Mouse (Mus musculus): ENCODE results near the gene Chmp2b. TPM values are rescaled to one million over a fixed set of nuclear protein-coding genes. Genes with fewer than 3 reads are reported as not detected.

Chmp2b gene
- total and polyA plus RNA-seq, 3 experiments, result 28.2 to 70.4 (median 50.3) TPM

DNA sequence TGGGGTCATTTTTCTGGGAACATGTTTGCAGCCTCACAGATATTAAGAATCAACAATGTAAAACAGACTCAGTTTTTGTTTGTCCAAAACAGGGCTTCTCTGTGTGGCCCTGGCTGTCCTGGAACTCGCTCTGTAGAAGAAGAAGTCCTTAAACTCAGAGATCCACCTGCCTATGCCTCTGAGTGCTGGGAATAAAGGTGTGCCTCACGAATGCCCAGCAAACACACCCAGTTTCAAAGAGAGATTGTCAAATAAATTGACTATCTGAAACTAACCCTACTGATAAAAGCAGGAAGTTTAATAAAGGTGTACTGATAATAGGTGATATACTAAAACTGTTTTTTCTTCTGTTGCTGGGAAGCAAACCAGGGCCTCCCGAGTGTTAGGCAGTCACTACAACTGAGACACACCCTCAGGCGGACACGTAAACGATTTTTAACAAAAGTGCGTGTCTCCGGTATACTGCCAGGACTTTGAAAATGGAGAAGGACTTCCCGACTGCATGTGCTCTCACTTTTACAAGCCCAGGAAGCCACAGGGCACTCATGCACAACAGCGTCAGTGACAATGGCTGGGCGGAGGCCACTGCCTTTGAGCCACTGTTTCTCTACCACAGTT lies 18.7 kb downstream of the Chmp2b start:
- in situ Hi-C loops (cut with MboI; ENCODE audit: low pct_ligation_motif_present, low pct_unique_long_range_greater_than_20kb, low sequenced_read_pairs), result no loop called here
- no peaks in the 10 kb centered on the region for H3K4me1 ChIP-seq (ENCODE audit: control insufficient read depth in 1 of 2, insufficient read depth in 2 of 2)
- DNase-seq (ENCODE audit: extremely low read depth), result no peak
- H3K79me2 ChIP-seq (replicated peaks; ENCODE audit: control insufficient read depth, extremely low read depth, insufficient read depth, poor library complexity, severe bottlenecking), result no peaks in the 10 kb centered on the region; the same call in 1 of the 2 replicates
- H3K27me3 ChIP-seq (replicated peaks), result no peaks in the 10 kb centered on the region
- H3K9ac ChIP-seq (ENCODE audit: insufficient read depth, low read depth), result no peak overlapping the region
- no peak overlapping the region for H3K27ac ChIP-seq (ENCODE audit: insufficient read depth, low read depth)
- no peak overlapping the region for H3K4me2 ChIP-seq (ENCODE audit: insufficient read depth, low read depth, poor library complexity, severe bottlenecking)
- H3K4me3 ChIP-seq (replicated peaks in 1 of 3; ENCODE audit: low read depth in 2 of 3, low read length in 2 of 3, poor library complexity in 1 of 3), result no peak overlapping the region
- dilution Hi-C loops (cut with MboI; ENCODE audit: extremely low pct_ligation_motif_present, extremely low pct_unique_long_range_greater_than_20kb, low sequenced_read_pairs), result no loop called here
- H3K9me3 ChIP-seq (replicated peaks; ENCODE audit: low read length), result no peaks in the 10 kb centered on the region
- H3K36me3 ChIP-seq (replicated peaks in 1 of 2; ENCODE audit: control insufficient read depth in 1 of 2, insufficient read depth in 1 of 2, low read length in 1 of 2), result peaks cover 34 to 78% of the 10 kb centered on the region in 2 experiments
- TF ChIP-seq MXI1 (IDR thresholded peaks at IDR 0.05; ENCODE audit: low read depth, low read length) (no peak), PAX5 (IDR thresholded peaks at IDR 0.05; ENCODE audit: low read length) (no peak), EP300 (IDR thresholded peaks at IDR 0.05; ENCODE audit: low read length) (no peak), E2F4 (IDR thresholded peaks at IDR 0.05; ENCODE audit: insufficient replicate concordance, low read depth, low read length) (no peak), NRF1 (IDR thresholded peaks at IDR 0.05; ENCODE audit: low read depth, low read length) (no peak), NELFE (IDR thresholded peaks at IDR 0.05; ENCODE audit: low read depth, low read length) (no peak), TCF12 (IDR thresholded peaks at IDR 0.05; ENCODE audit: low read depth, low read length) (no peak), USF2 (conservative IDR thresholded peaks at IDR 0.05; ENCODE audit: low read depth, low read length) (no peak), SIN3A (IDR thresholded peaks at IDR 0.05; ENCODE audit: low read length) (no peak), MYC (IDR thresholded peaks at IDR 0.05; ENCODE audit: low read depth, low read length) (no peak), SMC3 (IDR thresholded peaks at IDR 0.05; ENCODE audit: low read depth, low read length) (no peak), BHLHE40 (IDR thresholded peaks at IDR 0.05; ENCODE audit: low read depth, low read length) (no peak), JUND (conservative IDR thresholded peaks at IDR 0.05; ENCODE audit: low read depth, low read length) (no peak), IRF4 (IDR thresholded peaks at IDR 0.05; ENCODE audit: low read depth, low read length) (no peak), HCFC1 (IDR thresholded peaks at IDR 0.05; ENCODE audit: low read depth, low read length) (no peak), TBP (conservative IDR thresholded peaks at IDR 0.05; ENCODE audit: low read depth, low read length) (no peak), ZC3H11A (IDR thresholded peaks at IDR 0.05; ENCODE audit: low read depth, low read length) (no peak), GABPA (IDR thresholded peaks at IDR 0.05; ENCODE audit: insufficient replicate concordance, low read depth, low read length) (no peak), MEF2A (IDR thresholded peaks at IDR 0.05; ENCODE audit: borderline replicate concordance, low read depth, low read length) (no peak), CHD2 (IDR thresholded peaks at IDR 0.05; ENCODE audit: low read length) (no peak)
